Mouse (Mus musculus) stomach, embryonic 14.5 days (tissue): ENCODE measurements at regions not wholly inside any gene's neighbourhood (a gene's known extent, or its start where the extent isn't known, plus 50 kb on each side); places are given as distances from the start of the nearest gene placed in this dataset.

Experiments used
- ATAC-seq: fragments of 200-750 bp; cut with Nextera tagmentation; 2 replicates; pipeline ENCODE4 v1.8.0; 2017; ENCODE audit warnings: low read depth, moderate TSS enrichment; ENCODE audit not compliant: insufficient number of reproducible peaks, insufficient read depth, low FRiP score
- H3K27ac ChIP-seq: fragments of 300-500 bp; sonication (generic); 2 replicates; pipeline ENCODE4 v1.5.1; 2014; ENCODE audit warnings: mild to moderate bottlenecking, low read length, moderate library complexity, mixed read lengths
- H3K27me3 ChIP-seq: fragments of 300-500 bp; sonication (generic); 2 replicates; pipeline ENCODE4 v1.6.1; 2014; ENCODE audit warnings: low read length, control low read depth, mixed read lengths; ENCODE audit not compliant: control insufficient read depth, insufficient read depth
- H3K36me3 ChIP-seq: fragments of 300-500 bp; sonication (generic); 2 replicates; pipeline ENCODE4 v1.6.1; 2014; ENCODE audit warnings: mild to moderate bottlenecking, control low read depth, low read length, moderate library complexity, mixed read lengths; ENCODE audit not compliant: control insufficient read depth, insufficient read depth
- H3K4me1 ChIP-seq: fragments of 300-500 bp; sonication (generic); 2 replicates; pipeline ENCODE4 v1.6.1; 2014; ENCODE audit warnings: low read length, control low read depth, mixed read lengths; ENCODE audit not compliant: control insufficient read depth, insufficient read depth
- H3K4me2 ChIP-seq: fragments of 300-500 bp; sonication (generic); replicated peaks from 2 replicates; pipeline ENCODE4 v1.6.1; 2014; ENCODE audit warnings: low read depth, low read length, control low read depth
- H3K4me3 ChIP-seq: fragments of 300-500 bp; sonication (generic); 2 replicates; pipeline ENCODE4 v1.5.1; 2014; ENCODE audit warnings: low read depth, low read length, control low read depth
- H3K9ac ChIP-seq: fragments of 300-500 bp; sonication (generic); replicated peaks from 2 replicates; pipeline ENCODE4 v1.6.1; 2014; ENCODE audit warnings: low read depth, mild to moderate bottlenecking, control low read depth, low read length, moderate library complexity, mixed read lengths
- H3K9me3 ChIP-seq: fragments of 300-500 bp; sonication (generic); 2 replicates; pipeline ENCODE4 v1.6.1; 2016; ENCODE audit warnings: low read depth, low read length, control low read depth; ENCODE audit not compliant: control insufficient read depth
- WGBS: fragments of 180-500 bp; shearing (Covaris S2); extraction: QIAGEN DNeasy Blood & Tissue Kit; methylation state at CpG from one replicate; pipeline ENCODE4 v1.1.7; 2014; 5-methylcytosine and 5-hydroxymethylcytosine counted together

DNA sequence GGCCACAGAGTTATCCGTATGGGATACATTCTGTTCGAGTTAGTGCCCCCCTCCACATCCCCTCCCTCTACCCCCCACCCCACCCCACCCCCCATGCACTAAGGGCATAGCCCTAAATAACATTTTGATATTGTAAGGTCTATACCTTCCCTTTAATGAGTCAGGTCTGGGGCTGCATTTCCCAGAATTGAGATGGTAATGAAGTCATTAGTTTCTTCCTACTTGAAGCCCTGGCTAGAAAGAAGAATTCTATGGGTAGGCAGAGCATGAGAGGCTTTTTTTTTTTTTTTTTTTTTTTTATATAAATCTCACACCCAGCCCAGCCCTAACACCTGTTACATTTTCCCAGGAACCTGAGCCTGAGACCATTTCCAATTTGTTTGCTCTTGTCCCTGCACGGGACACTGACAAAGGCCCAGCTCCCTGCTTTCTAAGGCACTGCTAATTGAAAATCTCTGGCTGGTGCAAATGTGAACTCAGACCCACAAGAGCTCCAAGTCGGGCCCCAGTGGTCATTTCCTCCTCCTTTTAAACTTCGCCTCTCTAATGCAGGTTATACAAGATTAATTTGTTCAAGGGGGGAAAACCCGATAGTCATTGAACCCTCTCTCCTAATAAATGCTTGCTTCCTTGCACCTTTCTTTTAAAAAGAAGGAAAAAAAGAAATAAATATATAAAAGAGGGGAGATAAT, 106.5 kb upstream of the Id4 start:
- H3K27ac ChIP-seq, result no peak overlapping the region
- H3K27me3 ChIP-seq, result no peaks in the 10 kb centered on the region
- H3K4me3 ChIP-seq, result no peak overlapping the region
- no peak overlapping the region for H3K4me2 ChIP-seq
- H3K4me1 ChIP-seq, result no peaks in the 10 kb centered on the region
- H3K36me3 ChIP-seq, result no peaks in the 10 kb centered on the region
- WGBS, result 35% methylated on average over 6 of the region's 6 CpGs
- no peak overlapping the region for H3K9ac ChIP-seq
- H3K9me3 ChIP-seq, result no peaks in the 10 kb centered on the region
- ATAC-seq, result no peak

DNA sequence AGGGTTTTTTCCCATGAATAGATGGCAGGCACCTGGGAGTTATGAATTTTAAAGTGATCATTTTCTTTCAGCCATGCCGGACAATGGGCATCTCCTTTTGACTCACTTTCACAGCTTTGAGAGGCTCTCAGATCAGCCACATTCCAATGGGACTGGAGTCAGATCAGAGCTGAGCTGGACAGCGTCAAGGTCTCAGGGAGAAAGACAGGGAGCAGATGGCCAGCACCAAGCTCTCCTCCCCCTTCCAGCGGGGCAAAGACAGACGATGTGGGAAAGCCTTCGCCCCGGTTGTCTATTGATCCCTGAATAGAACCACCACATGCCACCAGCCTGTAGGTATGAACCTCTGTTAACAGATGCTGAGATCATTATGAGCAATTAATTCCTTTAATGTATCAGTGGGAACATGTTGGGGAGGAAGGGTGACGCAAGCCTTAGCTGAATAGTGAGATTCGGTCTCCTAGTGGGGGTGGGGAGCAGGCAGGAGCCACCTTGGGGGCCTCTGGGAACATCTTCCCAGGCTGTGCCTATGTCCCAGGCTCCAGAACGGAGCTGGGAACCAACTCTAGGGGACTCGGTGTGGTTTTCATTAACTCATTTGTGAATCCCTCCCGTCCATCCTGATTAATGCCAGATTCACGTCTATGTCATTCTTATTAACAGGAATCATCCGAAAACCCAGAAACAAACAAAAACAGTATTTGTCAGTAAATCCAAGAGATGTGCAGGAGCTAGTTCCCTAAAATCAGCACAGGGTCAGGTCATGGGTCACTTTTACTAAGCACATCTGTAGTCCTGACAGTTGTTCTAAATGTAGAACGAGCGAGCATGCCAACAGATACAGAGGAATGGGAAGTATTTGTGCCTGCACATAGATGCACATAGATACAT, 101.8 kb upstream of the Id4 start:
- Histone ChIP-seq H3K27me3 (no peaks in the 10 kb centered on the region), H3K4me3 (no peak overlapping the region), H3K36me3 (no peaks in the 10 kb centered on the region), H3K9ac (no peak overlapping the region), H3K4me2 (no peak overlapping the region), H3K4me1 (no peaks in the 10 kb centered on the region), H3K27ac (no peak overlapping the region), H3K9me3 (no peaks in the 10 kb centered on the region)
- no peak for ATAC-seq
- 30% methylated on average over 15 of the region's 15 CpGs for WGBS

DNA sequence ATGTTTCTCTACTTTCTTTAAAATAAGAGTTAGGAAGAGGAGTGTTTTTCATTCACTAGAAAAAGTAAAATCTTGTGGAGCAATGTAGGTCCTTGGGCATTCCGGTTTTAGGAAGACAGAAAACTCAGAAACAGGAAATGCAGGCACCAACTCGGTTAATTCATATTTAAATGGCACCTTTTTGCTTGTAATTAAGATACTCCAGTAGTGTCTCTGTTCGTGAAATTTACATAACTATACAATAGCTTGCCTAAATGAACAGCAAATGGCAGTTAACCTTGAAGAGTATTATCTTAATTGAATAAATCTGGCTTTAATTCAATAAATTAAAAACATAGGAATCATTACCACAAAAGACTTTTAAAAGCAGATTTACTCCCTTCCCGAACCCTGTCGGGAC, 100.9 kb upstream of the Id4 start:
- no peaks in the 10 kb centered on the region for H3K36me3 ChIP-seq
- no peak overlapping the region for H3K27ac ChIP-seq
- WGBS, result 75% methylated on average over 5 of the region's 5 CpGs
- H3K9ac ChIP-seq, result no peak overlapping the region
- no peaks in the 10 kb centered on the region for H3K9me3 ChIP-seq
- H3K4me3 ChIP-seq, result no peak overlapping the region
- H3K4me2 ChIP-seq, result no peak overlapping the region
- ATAC-seq, result no peak
- no peaks in the 10 kb centered on the region for H3K27me3 ChIP-seq
- no peaks in the 10 kb centered on the region for H3K4me1 ChIP-seq

DNA sequence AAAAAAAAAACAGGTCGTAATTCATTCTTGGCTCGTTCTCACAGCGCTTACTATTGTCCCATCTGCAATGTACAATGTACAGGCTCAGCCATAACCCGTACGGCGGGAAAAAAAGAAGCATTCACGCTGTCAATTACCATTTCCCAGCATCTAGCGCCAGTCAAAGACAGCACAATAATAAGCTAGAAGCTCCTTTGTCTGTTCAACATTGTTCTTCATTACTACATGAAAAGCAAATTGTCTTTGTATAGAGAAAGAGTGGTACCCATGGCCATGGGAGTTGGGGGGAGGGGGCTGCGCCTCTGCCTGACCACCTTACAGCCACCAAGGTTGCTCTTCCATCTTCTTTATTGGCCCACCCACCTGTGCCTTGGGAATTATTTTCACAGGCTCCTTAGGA, 99.7 kb upstream of the Id4 start:
- H3K4me3 ChIP-seq, result no peak overlapping the region
- H3K9ac ChIP-seq, result no peak overlapping the region
- no peak for ATAC-seq
- H3K9me3 ChIP-seq, result no peaks in the 10 kb centered on the region
- H3K4me1 ChIP-seq, result no peaks in the 10 kb centered on the region
- no peaks in the 10 kb centered on the region for H3K36me3 ChIP-seq
- WGBS, result 71% methylated on average over 9 of the region's 9 CpGs
- H3K27ac ChIP-seq, result no peak overlapping the region
- H3K27me3 ChIP-seq, result no peaks in the 10 kb centered on the region
- no peak overlapping the region for H3K4me2 ChIP-seq

DNA sequence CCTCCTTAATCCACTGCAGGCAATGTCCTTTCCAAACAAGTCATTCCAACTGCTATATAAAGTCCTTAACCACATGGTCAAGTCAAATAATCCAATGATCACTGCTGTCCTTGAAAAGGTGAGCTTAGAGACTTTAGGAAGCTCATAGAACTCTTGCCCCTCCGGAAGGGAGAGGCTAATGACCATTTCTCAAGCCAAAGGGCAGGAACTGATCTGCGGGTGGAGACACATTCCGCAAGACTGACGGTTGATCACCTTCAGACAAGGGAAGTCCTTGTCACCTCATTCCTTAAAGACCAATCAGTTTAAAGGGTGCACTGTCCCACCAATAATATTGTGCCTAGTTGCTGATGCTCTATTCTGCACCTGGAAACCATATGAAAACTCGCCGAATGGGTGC, 96.4 kb upstream of the Id4 start:
- Histone ChIP-seq H3K27me3 (no peaks in the 10 kb centered on the region), H3K27ac (no peak overlapping the region), H3K4me1 (no peaks in the 10 kb centered on the region), H3K4me2 (no peak overlapping the region), H3K9me3 (no peaks in the 10 kb centered on the region), H3K9ac (no peak overlapping the region), H3K4me3 (no peak overlapping the region), H3K36me3 (no peaks in the 10 kb centered on the region)
- 92% methylated on average over 6 of the region's 6 CpGs for WGBS
- ATAC-seq, result no peak

DNA sequence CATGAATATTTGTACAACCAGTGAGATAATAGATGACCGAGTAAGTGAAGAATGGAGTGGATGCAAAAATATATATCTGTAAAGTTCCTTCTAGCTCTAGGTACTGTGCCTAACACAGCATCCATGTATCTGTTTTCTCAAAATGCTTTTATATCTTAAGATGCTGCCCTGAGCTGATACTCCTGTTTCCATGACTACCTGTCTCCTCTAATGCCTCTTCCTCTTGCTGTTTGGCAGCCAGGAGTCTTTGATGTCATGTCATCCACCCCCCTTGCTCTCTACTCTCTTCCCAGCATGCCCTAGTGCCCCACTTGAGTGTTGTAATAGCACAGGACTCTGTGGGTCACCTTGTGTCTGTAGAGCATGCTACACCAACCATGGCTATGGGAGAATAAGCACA, 95.2 kb upstream of the Id4 start:
- Histone ChIP-seq H3K4me3 (no peak overlapping the region), H3K4me1 (no peaks in the 10 kb centered on the region), H3K9me3 (no peaks in the 10 kb centered on the region), H3K36me3 (no peaks in the 10 kb centered on the region), H3K4me2 (no peak overlapping the region), H3K27ac (no peak overlapping the region), H3K9ac (no peak overlapping the region), H3K27me3 (no peaks in the 10 kb centered on the region)
- no peak for ATAC-seq
- WGBS, result 91% methylated on average over 1 of the region's 1 CpGs

DNA sequence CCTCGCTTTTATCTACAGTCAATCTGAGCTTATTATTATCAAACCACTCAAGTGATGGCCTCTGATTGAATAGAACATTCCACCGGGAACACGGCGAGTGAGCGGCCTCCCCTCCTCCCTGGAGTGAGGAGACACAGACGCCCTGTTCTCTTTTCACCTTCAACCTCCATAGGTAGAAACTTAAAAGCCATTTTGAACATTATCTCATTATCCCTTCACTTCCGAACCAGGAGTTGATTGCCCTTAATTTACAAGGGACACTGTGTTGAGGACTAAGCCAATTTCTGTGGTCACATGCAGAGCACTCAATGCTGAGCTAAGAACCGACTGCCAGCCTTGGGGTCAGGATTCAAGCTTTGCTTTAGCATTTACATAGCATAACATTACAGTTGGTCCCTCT, 93.1 kb upstream of the Id4 start:
- Histone ChIP-seq H3K4me2 (no peak overlapping the region), H3K27me3 (no peaks in the 10 kb centered on the region), H3K9me3 (no peaks in the 10 kb centered on the region), H3K9ac (no peak overlapping the region), H3K4me1 (no peaks in the 10 kb centered on the region), H3K27ac (no peak overlapping the region), H3K36me3 (no peaks in the 10 kb centered on the region), H3K4me3 (no peak overlapping the region)
- WGBS, result 53% methylated on average over 8 of the region's 8 CpGs
- no peak for ATAC-seq

DNA sequence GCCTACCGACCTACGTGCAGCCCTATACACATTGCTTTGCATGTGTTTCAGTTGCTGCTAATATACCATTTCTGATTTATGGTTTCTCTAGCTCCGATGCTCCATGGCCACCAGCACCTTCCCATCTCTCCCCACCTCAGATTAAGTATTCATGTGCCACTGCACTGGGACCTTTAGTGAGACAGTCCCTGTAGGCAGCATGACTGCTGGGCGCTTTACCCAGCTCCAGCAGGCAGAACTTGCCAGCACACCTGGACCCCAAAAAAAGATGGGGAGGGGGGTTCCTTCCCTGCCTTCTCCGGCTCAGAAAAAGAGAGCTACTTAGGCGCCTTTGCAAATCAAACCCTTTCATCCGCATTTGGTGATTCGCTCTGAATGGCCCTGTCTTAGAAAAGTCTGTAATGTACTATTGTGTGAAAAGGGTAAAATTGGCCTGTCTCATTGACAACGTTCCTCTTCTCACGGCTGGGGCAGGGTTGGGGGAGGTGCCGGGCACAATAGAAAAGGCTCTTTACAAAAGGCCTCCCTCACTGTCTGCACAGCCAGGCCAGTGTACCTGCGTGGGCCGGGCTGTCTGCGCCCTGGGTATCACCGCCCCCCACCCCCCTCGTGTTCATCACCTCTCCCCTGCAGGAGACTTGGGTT, 89.6 kb upstream of the Id4 start:
- no peaks in the 10 kb centered on the region for H3K4me1 ChIP-seq
- H3K27me3 ChIP-seq, result no peaks in the 10 kb centered on the region
- H3K9me3 ChIP-seq, result no peaks in the 10 kb centered on the region
- 47% methylated on average over 16 of the region's 16 CpGs for WGBS
- no peak for ATAC-seq
- H3K4me2 ChIP-seq, result no peak overlapping the region
- no peaks in the 10 kb centered on the region for H3K36me3 ChIP-seq
- no peak overlapping the region for H3K4me3 ChIP-seq
- H3K9ac ChIP-seq, result no peak overlapping the region
- no peak overlapping the region for H3K27ac ChIP-seq
